Mouse (Mus musculus) hindbrain, embryonic 11.5 days (tissue): ENCODE measurements around the gene Ttc9. TPM values are rescaled to one million over a fixed set of nuclear protein-coding genes. Genes with fewer than 3 reads are reported as not detected.

Source experiments
- ATAC-seq: fragments of 200-750 bp; cut with Nextera tagmentation; 2 replicates; pipeline ENCODE4 v1.8.0; 2017; ENCODE audit warnings: mild to moderate bottlenecking, moderate TSS enrichment, moderate library complexity; ENCODE audit not compliant: low FRiP score
- DNase-seq: peaks from one replicate; pipeline ENCODE4 v3.0.0-alpha.2; 2015; ENCODE audit warnings: low spot score
- H3K27ac ChIP-seq: fragments of 300-500 bp; sonication (generic); 2 replicates; pipeline ENCODE4 v1.5.1; 2014; ENCODE audit warnings: mild to moderate bottlenecking, low read depth, low read length
- H3K27me3 ChIP-seq: fragments of 300-500 bp; sonication (generic); 2 replicates; pipeline ENCODE4 v1.6.1; 2014; ENCODE audit warnings: mild to moderate bottlenecking, low read length, moderate library complexity, mixed read lengths; ENCODE audit not compliant: control insufficient read depth, insufficient read depth
- H3K36me3 ChIP-seq: fragments of 300-500 bp; sonication (generic); 2 replicates; pipeline ENCODE4 v1.6.1; 2014; ENCODE audit warnings: mild to moderate bottlenecking, low read length, moderate library complexity, mixed read lengths; ENCODE audit not compliant: control insufficient read depth, insufficient read depth
- H3K4me1 ChIP-seq: fragments of 300-500 bp; sonication (generic); replicated peaks from 2 replicates; pipeline ENCODE4 v1.6.1; 2014; ENCODE audit warnings: low read length, mixed read lengths; ENCODE audit not compliant: control insufficient read depth, insufficient read depth
- H3K4me2 ChIP-seq: fragments of 300-500 bp; sonication (generic); replicated peaks from 2 replicates; pipeline ENCODE4 v1.6.1; 2014; ENCODE audit warnings: mild to moderate bottlenecking, low read depth, low read length
- H3K4me3 ChIP-seq: fragments of 300-500 bp; sonication (generic); 2 replicates; pipeline ENCODE4 v1.5.1; 2014; ENCODE audit warnings: low read depth, low read length
- H3K9ac ChIP-seq: fragments of 300-500 bp; sonication (generic); 2 replicates; pipeline ENCODE4 v1.6.1; 2014; ENCODE audit warnings: low read depth, low read length
- H3K9me3 ChIP-seq: fragments of 300-500 bp; sonication (generic); 2 replicates; pipeline ENCODE4 v1.6.1; 2016; ENCODE audit warnings: low read length; ENCODE audit not compliant: control insufficient read depth
- WGBS: fragments of 180-500 bp; shearing (Covaris S2); extraction: QIAGEN DNeasy Blood & Tissue Kit; methylation state at CpG from one replicate; pipeline ENCODE4 v1.1.7; 2014; 5-methylcytosine and 5-hydroxymethylcytosine counted together
- polyA plus RNA-seq: library from polyadenylated mRNA; unstranded; fragments of >200 nt; fragmentation: Nextera tagmentation; extraction: Ambion mirVana; gene quantifications from 2 replicates; pipeline ENCODE4 v1.2.1, GENCODE M21; 2014

Ttc9 gene
- polyA plus RNA-seq, 1 experiment from 2014 or later = 1.3 TPM

DNA sequence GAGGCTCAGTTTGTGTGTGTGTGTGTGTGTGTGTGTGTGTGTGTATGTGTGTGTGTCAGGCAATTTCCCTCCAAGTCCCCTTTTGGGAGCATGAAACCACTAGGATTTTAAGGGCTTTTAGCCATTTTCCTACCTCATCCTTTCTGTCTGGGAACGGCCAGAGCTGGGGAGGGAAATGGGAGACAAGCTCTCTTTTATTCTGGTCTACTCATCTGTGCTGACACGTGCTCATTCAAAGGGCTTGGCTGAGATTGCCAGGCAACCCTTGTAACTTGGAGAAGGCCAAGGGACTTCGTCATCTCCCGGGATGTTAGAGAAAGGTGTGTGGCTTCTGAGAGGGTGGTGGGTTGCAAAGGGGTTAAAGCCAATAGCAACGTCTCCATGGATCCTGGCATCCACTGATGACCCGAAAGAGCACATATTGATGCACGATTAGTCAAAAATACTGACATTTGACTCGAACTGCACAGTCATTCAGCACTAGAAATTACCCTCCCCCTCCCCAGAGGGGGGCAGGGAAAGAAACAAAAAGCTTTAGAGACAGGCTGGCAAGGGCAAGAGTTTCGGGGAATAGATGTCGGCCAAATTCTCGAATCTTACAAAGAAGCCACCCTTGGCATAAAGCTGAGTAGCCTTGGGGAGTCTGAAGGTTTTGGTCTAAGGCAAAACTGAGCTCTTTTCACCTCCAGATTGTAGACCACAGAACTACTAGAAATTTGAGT lies 11.5 kb downstream of the Ttc9 start:
- WGBS = 27% methylated on average over 11 of the region's 11 CpGs
- Histone ChIP-seq H3K27ac (no peak overlapping the region), H3K4me1 (no peaks in the 10 kb centered on the region), H3K4me2 (no peak overlapping the region), H3K4me3 (no peak overlapping the region), H3K36me3 (no peaks in the 10 kb centered on the region), H3K9ac (no peak overlapping the region), H3K9me3 (no peaks in the 10 kb centered on the region), H3K27me3 (no peaks in the 10 kb centered on the region)
- DNase-seq = peak; percentile 6
- ATAC-seq = no peak

DNA sequence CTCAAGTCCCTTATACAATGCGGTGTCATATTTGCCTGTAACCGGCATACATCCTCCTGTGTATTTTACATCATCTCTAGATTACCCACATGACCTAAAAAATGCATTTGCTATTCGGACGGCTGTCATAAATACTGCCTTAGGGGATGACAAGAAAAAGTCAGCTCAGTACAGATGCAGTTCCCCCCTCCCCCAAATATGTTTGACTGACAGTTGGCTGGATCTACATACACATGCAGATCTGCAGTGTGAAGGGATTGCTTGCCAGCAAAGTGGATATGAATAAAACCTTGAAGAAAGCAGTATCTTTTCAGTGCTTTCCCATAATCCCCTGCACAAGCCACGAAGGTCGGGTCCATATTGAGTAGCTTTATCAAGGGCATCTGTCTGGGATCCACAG lies 15.8 kb downstream of the Ttc9 start:
- Histone ChIP-seq H3K4me1 (no peaks in the 10 kb centered on the region), H3K27ac (no peak overlapping the region), H3K9me3 (no peaks in the 10 kb centered on the region), H3K36me3 (no peaks in the 10 kb centered on the region), H3K4me3 (no peak overlapping the region), H3K27me3 (no peaks in the 10 kb centered on the region), H3K4me2 (no peak overlapping the region), H3K9ac (no peak overlapping the region)
- ATAC-seq (no peak), DNase-seq (no peak)
- 84% methylated on average over 6 of the region's 6 CpGs for WGBS

DNA sequence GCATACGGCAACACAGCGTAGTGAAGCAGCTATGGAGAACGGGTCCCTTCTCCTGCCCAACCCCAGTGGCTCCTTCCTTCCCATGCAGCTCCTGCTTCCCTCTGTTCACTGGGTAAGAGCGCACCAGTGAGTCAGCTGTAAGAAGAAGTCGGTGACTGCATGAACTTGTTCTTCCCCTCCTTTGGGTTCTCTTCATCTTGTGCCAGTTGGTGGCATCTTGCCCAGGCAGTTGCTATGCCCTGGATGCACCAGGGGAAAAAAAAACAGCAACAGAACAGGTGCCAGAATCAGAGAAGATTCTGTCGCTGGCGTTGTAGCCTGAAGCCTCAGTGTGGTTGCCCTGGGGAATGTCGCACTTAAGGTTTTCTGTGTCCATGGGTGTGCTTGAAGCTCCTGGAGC lies 22.3 kb downstream of the Ttc9 start:
- no peak for ATAC-seq

DNA sequence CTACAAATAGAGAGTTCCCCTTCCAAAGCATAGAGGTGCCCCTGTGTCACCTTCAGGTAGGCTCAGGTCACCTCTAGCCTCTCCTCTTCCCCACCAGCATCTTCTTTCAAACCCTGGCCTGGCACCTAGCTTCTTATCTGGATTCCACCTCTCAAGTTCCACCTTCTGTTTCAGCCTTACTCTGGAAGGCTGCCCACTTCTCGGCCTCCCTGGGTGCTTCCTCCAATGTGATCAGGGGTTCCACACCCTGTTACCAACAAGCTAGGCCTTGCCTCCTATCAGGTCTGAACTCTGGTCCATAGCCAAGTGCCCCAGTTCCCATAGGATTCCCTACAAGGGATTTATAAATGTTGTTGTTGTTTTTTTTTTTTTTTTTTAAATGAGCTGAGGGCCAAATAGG lies 26.3 kb downstream of the Ttc9 start:
- Histone ChIP-seq H3K9me3 (no peaks in the 10 kb centered on the region), H3K27me3 (no peaks in the 10 kb centered on the region), H3K27ac (no peak overlapping the region), H3K36me3 (no peaks in the 10 kb centered on the region), H3K4me2 (no peak overlapping the region), H3K4me1 (no peaks in the 10 kb centered on the region), H3K9ac (no peak overlapping the region), H3K4me3 (no peak overlapping the region)
- WGBS = 75% methylated on average over 1 of the region's 1 CpGs
- DNase-seq = no peak
- no peak for ATAC-seq

More for the DNA sequence above, 22.3 kb downstream of the Ttc9 start:
- H3K27me3 ChIP-seq = no peaks in the 10 kb centered on the region
- H3K36me3 ChIP-seq = no peaks in the 10 kb centered on the region
- H3K9ac ChIP-seq = no peak overlapping the region
- H3K4me1 ChIP-seq = no peaks in the 10 kb centered on the region
- no peaks in the 10 kb centered on the region for H3K9me3 ChIP-seq
- H3K4me3 ChIP-seq = no peak overlapping the region
- H3K27ac ChIP-seq = no peak overlapping the region
- DNase-seq = no peak
- 92% methylated on average over 8 of the region's 8 CpGs for WGBS
- no peak overlapping the region for H3K4me2 ChIP-seq

DNA sequence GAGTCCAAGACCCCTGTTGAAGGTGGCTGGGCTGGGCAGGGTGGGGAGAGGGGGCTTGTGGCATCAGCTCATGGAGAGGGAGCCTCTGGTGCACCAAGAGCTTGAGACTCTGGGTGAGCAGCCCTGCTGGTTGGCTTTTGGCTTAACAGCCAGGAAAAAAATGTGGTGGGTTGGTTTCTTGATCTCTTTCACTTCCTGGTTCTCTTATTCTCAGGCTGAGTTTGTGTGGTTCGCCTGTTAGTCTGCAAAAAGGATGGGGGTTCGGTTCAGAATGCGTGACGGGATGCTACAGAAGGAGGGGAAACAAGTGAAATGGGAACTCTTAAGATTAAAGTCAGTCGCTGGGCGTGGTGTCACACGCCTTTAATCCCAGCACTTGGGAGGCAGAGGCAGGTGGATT lies 27.0 kb downstream of the Ttc9 start:
- DNase-seq (no peak), ATAC-seq (no peak)
- 91% methylated on average over 7 of the region's 7 CpGs for WGBS
- Histone ChIP-seq H3K4me3 (no peak overlapping the region), H3K9me3 (no peaks in the 10 kb centered on the region), H3K4me2 (no peak overlapping the region), H3K9ac (no peak overlapping the region), H3K36me3 (no peaks in the 10 kb centered on the region), H3K27me3 (no peaks in the 10 kb centered on the region), H3K27ac (no peak overlapping the region), H3K4me1 (no peaks in the 10 kb centered on the region)

DNA sequence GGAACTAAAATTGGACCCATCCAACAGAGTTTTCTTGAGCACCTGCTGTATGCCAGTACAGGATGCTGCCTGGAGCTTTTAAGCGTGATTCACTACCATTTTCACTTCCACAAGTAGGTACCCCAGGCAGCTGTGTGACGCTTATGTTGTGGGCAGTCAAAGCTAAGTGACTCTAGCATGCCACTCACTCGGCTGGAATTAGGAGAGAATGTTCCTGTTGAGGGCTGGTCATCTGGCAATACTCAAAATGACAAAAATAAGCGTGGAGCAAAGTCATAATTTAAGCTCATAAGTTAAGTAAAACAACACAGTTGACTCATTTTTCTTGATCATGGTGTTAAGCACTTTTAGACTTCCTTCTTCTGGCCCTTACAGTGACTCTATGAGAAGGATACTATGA lies 31.0 kb downstream of the Ttc9 start:
- H3K4me1 ChIP-seq = no peaks in the 10 kb centered on the region
- ATAC-seq = no peak
- H3K27ac ChIP-seq = no peak overlapping the region
- 88% methylated on average over 4 of the region's 4 CpGs for WGBS
- H3K27me3 ChIP-seq = no peaks in the 10 kb centered on the region
- H3K4me3 ChIP-seq = no peak overlapping the region
- H3K36me3 ChIP-seq = no peaks in the 10 kb centered on the region
- no peak overlapping the region for H3K4me2 ChIP-seq
- H3K9ac ChIP-seq = no peak overlapping the region
- no peak for DNase-seq
- no peaks in the 10 kb centered on the region for H3K9me3 ChIP-seq

DNA sequence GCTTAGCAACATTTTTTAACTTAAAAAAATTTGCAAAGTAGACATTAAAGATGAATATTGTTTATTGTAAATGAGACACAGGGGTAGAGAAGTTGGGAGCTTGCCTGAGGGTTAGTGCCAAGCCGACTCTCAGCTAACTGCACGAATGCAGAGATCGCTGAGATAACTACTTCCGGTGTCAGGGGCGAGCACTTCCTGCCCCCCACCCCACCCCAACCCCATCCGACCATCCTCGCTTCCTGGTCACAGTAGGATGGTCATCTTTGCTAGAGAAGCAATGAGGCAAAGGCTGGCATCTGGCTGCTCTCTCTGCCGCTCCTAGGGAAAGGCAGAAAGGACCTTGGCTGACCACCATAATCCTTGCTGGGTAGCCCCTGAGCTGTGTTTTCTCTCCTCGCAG lies 32.1 kb downstream of the Ttc9 start:
- Histone ChIP-seq H3K4me2 (no peak overlapping the region), H3K27ac (no peak overlapping the region), H3K27me3 (no peaks in the 10 kb centered on the region), H3K36me3 (no peaks in the 10 kb centered on the region), H3K4me1 (no peaks in the 10 kb centered on the region), H3K4me3 (no peak overlapping the region), H3K9me3 (no peaks in the 10 kb centered on the region), H3K9ac (no peak overlapping the region)
- ATAC-seq = no peak
- 91% methylated on average over 9 of the region's 9 CpGs for WGBS
- DNase-seq = no peak

DNA sequence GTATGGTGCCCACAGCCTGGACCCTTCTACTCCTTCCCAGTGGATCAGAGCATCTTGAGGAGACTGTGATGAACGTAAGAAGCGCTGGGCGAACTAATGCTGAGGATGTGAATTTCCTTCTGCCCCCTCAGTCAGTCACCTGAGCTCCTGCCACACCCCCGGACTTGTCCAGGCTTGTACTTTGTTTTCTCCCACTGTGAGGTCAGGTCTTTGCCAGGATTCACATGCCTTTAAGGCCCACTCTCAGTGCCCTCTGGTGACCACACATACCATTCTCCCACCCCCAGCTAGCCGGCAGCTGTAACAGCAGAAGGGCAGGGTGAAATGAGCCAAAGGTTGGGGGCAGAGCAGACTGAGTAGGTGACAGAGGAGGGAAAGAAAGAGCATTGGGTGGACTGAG lies 32.9 kb downstream of the Ttc9 start:
- ATAC-seq (no peak), DNase-seq (no peak)
- H3K36me3 ChIP-seq = no peaks in the 10 kb centered on the region
- no peaks in the 10 kb centered on the region for H3K9me3 ChIP-seq
- 79% methylated on average over 5 of the region's 5 CpGs for WGBS
- H3K4me2 ChIP-seq = no peak overlapping the region
- no peak overlapping the region for H3K27ac ChIP-seq
- H3K27me3 ChIP-seq = no peaks in the 10 kb centered on the region
- no peak overlapping the region for H3K4me3 ChIP-seq
- H3K4me1 ChIP-seq = no peaks in the 10 kb centered on the region
- H3K9ac ChIP-seq = no peak overlapping the region

DNA sequence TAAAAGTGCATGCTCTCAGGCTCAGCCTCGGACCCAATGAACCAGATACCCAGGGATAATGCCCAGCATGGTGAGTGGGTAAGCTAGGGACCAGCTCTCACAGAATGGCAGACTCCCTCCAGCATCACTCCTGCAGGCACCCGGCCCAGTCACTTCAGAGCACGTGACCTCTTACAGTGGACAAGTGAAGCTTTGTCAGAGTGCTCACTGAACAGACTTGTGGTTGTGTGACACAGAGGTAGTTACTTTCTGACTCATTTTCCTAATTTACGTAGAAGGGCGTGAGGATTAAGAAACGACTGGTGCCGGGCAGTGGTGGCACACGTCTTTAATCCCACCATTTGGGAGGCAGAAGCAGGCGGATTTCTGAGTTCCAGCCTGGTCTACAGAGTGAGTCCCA lies 37.4 kb downstream of the Ttc9 start:
- DNase-seq (no peak), ATAC-seq (no peak)
- Histone ChIP-seq H3K27me3 (no peaks in the 10 kb centered on the region), H3K4me3 (no peak overlapping the region), H3K36me3 (no peaks in the 10 kb centered on the region), H3K27ac (no peak overlapping the region), H3K4me2 (no peak overlapping the region), H3K9me3 (no peaks in the 10 kb centered on the region), H3K9ac (no peak overlapping the region), H3K4me1 (no peaks in the 10 kb centered on the region)
- WGBS = 89% methylated on average over 9 of the region's 9 CpGs
